8 mouse cellular contexts compared by ENCODE assay signal in genomic region chr8:47288866-47289541, GRCm38 (mm10).
A peak's percentile ranks its signal among the peaks of the same experiment; 100 is the strongest.
DNase-seq lines count a peak whose midpoint lies in the region; ATAC-seq and TF ChIP-seq lines count a peak whose summit lies in the region.

No protein-coding gene starts in this region.

- peaks cover 4% of the 10 kb centered on the region; the same call in 1 of the 2 replicates for H3K4me1 ChIP-seq in intestine, embryonic 16.5 days (ENCODE audit: control insufficient read depth, insufficient read depth, low read length)
- H3K4me1 ChIP-seq in midbrain, embryonic 12.5 days, result peaks cover 36% of the 10 kb centered on the region
- H3K4me1 ChIP-seq in stomach, embryonic 14.5 days (ENCODE audit: control insufficient read depth, insufficient read depth, low read length), result peaks cover 8% of the 10 kb centered on the region; the same call in 1 of the 2 replicates

- intact Hi-C loops in left cerebral cortex, postnatal 4 days (cut with DNase I), result loop anchor here (5.0 to 10.0 kb wide), 2 partner anchors 58 to 264 kb away; no protein-coding TSS in a partner anchor

- TF ChIP-seq CTCF in brain, embryonic 14.5 days (IDR thresholded peaks at IDR 0.05; ENCODE audit: borderline replicate concordance, extremely low read depth, insufficient read depth, insufficient read length), result no peak

- H3K4me2 ChIP-seq in intestine, embryonic 16.5 days (ENCODE audit: low read depth, low read length), result peak overlapping the region; percentile 88
- peak overlapping the region; percentile 90 for H3K4me2 ChIP-seq in midbrain, embryonic 12.5 days (replicated peaks)
- peak overlapping the region; percentile 91 for H3K4me2 ChIP-seq in stomach, embryonic 14.5 days (replicated peaks; ENCODE audit: low read depth, low read length)

- DNase-seq in brain, embryonic 14.5 days (ENCODE audit: low read depth), result peak; percentile 91
- DNase-seq in embryo, embryonic 9.5 days (ENCODE audit: extremely low spot score), result peak; percentile 86
- DNase-seq in gastrocnemius, postnatal 4 days (ENCODE audit: low spot score in 2 of 2), result peak; percentile 42 to 71
- DNase-seq in left cerebral cortex, postnatal 4 days, result peak; percentile 78

- peak overlapping the region; percentile 85 for H3K9ac ChIP-seq in intestine, embryonic 16.5 days (ENCODE audit: low read depth, low read length)
- peak overlapping the region; percentile 99 for H3K9ac ChIP-seq in midbrain, embryonic 12.5 days (replicated peaks)
- peak overlapping the region; percentile 87 for H3K9ac ChIP-seq in stomach, embryonic 14.5 days (replicated peaks; ENCODE audit: low read depth, low read length)

- TF ChIP-seq POLR2A in brain, embryonic 14.5 days (IDR thresholded peaks at IDR 0.05; ENCODE audit: borderline replicate concordance, extremely low read depth, insufficient read depth, insufficient read length, poor library complexity, severe bottlenecking), result peak; percentile 53

- ATAC-seq in intestine, embryonic 16.5 days, result peak; percentile 92
- peak; percentile 84 for ATAC-seq in midbrain, embryonic 12.5 days (ENCODE audit: low FRiP score, low read depth)
- ATAC-seq in stomach, embryonic 14.5 days (ENCODE audit: insufficient number of reproducible peaks, insufficient read depth, low FRiP score, low read depth), result peak; percentile 79
- no peak for ATAC-seq in megakaryocyte-erythroid progenitor cell, adult 5-6 weeks (replicated peaks; ENCODE audit: low FRiP score, low TSS enrichment, poor library complexity, severe bottlenecking)

- no peaks in the 10 kb centered on the region for H3K27me3 ChIP-seq in intestine, embryonic 16.5 days (replicated peaks; ENCODE audit: control insufficient read depth, insufficient read depth, low read length)
- H3K27me3 ChIP-seq in midbrain, embryonic 12.5 days, result no peaks in the 10 kb centered on the region
- H3K27me3 ChIP-seq in stomach, embryonic 14.5 days (ENCODE audit: control insufficient read depth, insufficient read depth, low read length), result no peaks in the 10 kb centered on the region

- no peaks in the 10 kb centered on the region for H3K9me3 ChIP-seq in intestine, embryonic 16.5 days (ENCODE audit: control insufficient read depth, low read length)
- H3K9me3 ChIP-seq in midbrain, embryonic 12.5 days, result no peaks in the 10 kb centered on the region
- no peaks in the 10 kb centered on the region for H3K9me3 ChIP-seq in stomach, embryonic 14.5 days (ENCODE audit: control insufficient read depth, low read depth, low read length)

- H3K4me3 ChIP-seq in intestine, embryonic 16.5 days (ENCODE audit: low read length), result peak overlapping the region; percentile 80
- peak overlapping the region; percentile 98 for H3K4me3 ChIP-seq in midbrain, embryonic 12.5 days
- peak overlapping the region; percentile 87 for H3K4me3 ChIP-seq in stomach, embryonic 14.5 days (ENCODE audit: low read depth, low read length)

- under 1% methylated on average over 80 of the region's 97 CpGs for WGBS in intestine, embryonic 16.5 days
- under 1% methylated on average over 84 of the region's 97 CpGs for WGBS in midbrain, embryonic 12.5 days
- WGBS in stomach, embryonic 14.5 days, result under 1% methylated on average over 85 of the region's 97 CpGs

- no peaks in the 10 kb centered on the region for H3K36me3 ChIP-seq in intestine, embryonic 16.5 days (ENCODE audit: control insufficient read depth, insufficient read depth, low read length)
- no peaks in the 10 kb centered on the region for H3K36me3 ChIP-seq in midbrain, embryonic 12.5 days
- H3K36me3 ChIP-seq in stomach, embryonic 14.5 days (ENCODE audit: control insufficient read depth, insufficient read depth, low read length), result no peaks in the 10 kb centered on the region

- H3K27ac ChIP-seq in intestine, embryonic 16.5 days (ENCODE audit: low read length), result peak overlapping the region; percentile 75
- H3K27ac ChIP-seq in midbrain, embryonic 12.5 days (replicated peaks), result peak overlapping the region; percentile 99
- peak overlapping the region; percentile 83 for H3K27ac ChIP-seq in stomach, embryonic 14.5 days (ENCODE audit: low read length)
